12 mouse cellular contexts compared by ENCODE assay signal in the genomic region with DNA sequence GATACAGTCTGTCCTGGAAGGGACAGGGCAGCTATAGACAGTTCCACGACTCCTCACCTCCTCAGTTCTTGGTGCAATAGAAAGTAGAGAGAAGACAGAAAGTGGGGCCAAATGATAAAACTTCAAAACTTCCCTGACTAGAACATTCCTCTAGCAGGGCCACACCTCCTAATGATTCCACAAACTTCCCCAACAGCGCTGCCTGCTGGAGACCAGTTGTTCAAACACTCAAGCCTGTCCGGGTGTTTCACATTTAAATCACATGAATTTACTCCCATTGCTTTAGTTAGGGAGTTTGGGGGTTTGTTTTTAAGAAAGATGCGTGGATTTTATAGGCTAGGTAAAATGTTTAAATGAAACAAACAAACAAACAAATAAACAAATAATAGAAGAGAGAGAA.
DNase-seq lines count a peak whose midpoint lies in the region; ATAC-seq lines count a peak whose summit lies in the region.
"Had no signal": no experiment of that assay in that cellular context is flagged by ENCODE, and none has a peak within 500 bp of the region (broad histone marks: within the 10 kb centered on the region; RNA-seq: fewer than 3 reads in every experiment).

No protein-coding gene starts in this region.

- no peak overlapping the region for H3K4me2 ChIP-seq in kidney, embryonic 14.5 days (replicated peaks; ENCODE audit: low read depth, low read length)
- H3K4me2 ChIP-seq: forebrain, embryonic 12.5 days; hindbrain, embryonic 14.5 days; limb, embryonic 13.5 days had no signal

- H3K27ac ChIP-seq in kidney, embryonic 14.5 days (ENCODE audit: low read depth, low read length), result no peak overlapping the region
- no peak overlapping the region for H3K27ac ChIP-seq in hindbrain, embryonic 10.5 days
- H3K27ac ChIP-seq: forebrain, embryonic 12.5 days; heart, embryonic 10.5 days; hindbrain, embryonic 14.5 days; limb, embryonic 13.5 days had no signal

- H3K9ac ChIP-seq in kidney, embryonic 14.5 days (ENCODE audit: low read depth, low read length), result no peak overlapping the region
- H3K9ac ChIP-seq: forebrain, embryonic 12.5 days; hindbrain, embryonic 14.5 days; limb, embryonic 13.5 days had no signal

- H3K4me3 ChIP-seq in kidney, embryonic 14.5 days (ENCODE audit: low read length), result no peak overlapping the region
- H3K4me3 ChIP-seq in hindbrain, embryonic 10.5 days, result no peak overlapping the region
- H3K4me3 ChIP-seq: forebrain, embryonic 12.5 days; heart, embryonic 10.5 days; limb, embryonic 13.5 days had no signal

- H3K27me3 ChIP-seq in kidney, embryonic 14.5 days (ENCODE audit: control insufficient read depth, insufficient read depth, low read length), result no peaks in the 10 kb centered on the region
- no peaks in the 10 kb centered on the region for H3K27me3 ChIP-seq in hindbrain, embryonic 10.5 days (ENCODE audit: insufficient read depth, poor library complexity, severe bottlenecking)

- no peaks in the 10 kb centered on the region for H3K36me3 ChIP-seq in kidney, embryonic 14.5 days (ENCODE audit: control insufficient read depth, insufficient read depth, low read length)
- no peaks in the 10 kb centered on the region for H3K36me3 ChIP-seq in hindbrain, embryonic 10.5 days
- H3K36me3 ChIP-seq: forebrain, embryonic 12.5 days; heart, embryonic 10.5 days; limb, embryonic 13.5 days had no signal

- WGBS in kidney, embryonic 14.5 days, result 72% methylated on average over 4 of the region's 4 CpGs
- 78% methylated on average over 4 of the region's 4 CpGs for WGBS in hindbrain, embryonic 10.5 days

- peak; percentile 39 for DNase-seq in adrenal gland, postnatal 25 days
- no peak for DNase-seq in adrenal gland, adult 2 months
- DNase-seq in kidney, postnatal 4 days, result peak; percentile 69 to 71
- peak; percentile 72 for DNase-seq in testis, postnatal 10 days (ENCODE audit: low spot score)
- DNase-seq in testis, postnatal 14 days (ENCODE audit: low spot score), result no peak
- DNase-seq in thymus, postnatal 25 days, result peak; percentile 12
- no peak for DNase-seq in hindbrain, embryonic 10.5 days (ENCODE audit: low spot score)

- H3K4me1 ChIP-seq in kidney, embryonic 14.5 days (ENCODE audit: control insufficient read depth, insufficient read depth, low read length), result no peaks in the 10 kb centered on the region
- H3K4me1 ChIP-seq in hindbrain, embryonic 10.5 days (replicated peaks), result no peaks in the 10 kb centered on the region
- H3K4me1 ChIP-seq: heart, embryonic 10.5 days; limb, embryonic 13.5 days had no signal

- no peak for ATAC-seq in kidney, embryonic 14.5 days (ENCODE audit: low FRiP score, low TSS enrichment)

- no peaks in the 10 kb centered on the region for H3K9me3 ChIP-seq in kidney, embryonic 14.5 days (ENCODE audit: control insufficient read depth, low read length)
- H3K9me3 ChIP-seq in hindbrain, embryonic 10.5 days, result no peaks in the 10 kb centered on the region
- H3K9me3 ChIP-seq: forebrain, embryonic 12.5 days; heart, embryonic 10.5 days; limb, embryonic 13.5 days had no signal

Comparison
In these comparisons a context has a peak if more than half of its experiments do, and no peak if none do; other contexts are left out.
1. DNase-seq: peak in adrenal gland, postnatal 25 days (single experiment), kidney, postnatal 4 days (2 of 2), testis, postnatal 10 days (single experiment) and thymus, postnatal 25 days (single experiment); none in adrenal gland, adult 2 months (single experiment), testis, postnatal 14 days (single experiment) and hindbrain, embryonic 10.5 days (single experiment).